Mouse (Mus musculus): ENCODE measurements around the gene Gm17402.

DNA sequence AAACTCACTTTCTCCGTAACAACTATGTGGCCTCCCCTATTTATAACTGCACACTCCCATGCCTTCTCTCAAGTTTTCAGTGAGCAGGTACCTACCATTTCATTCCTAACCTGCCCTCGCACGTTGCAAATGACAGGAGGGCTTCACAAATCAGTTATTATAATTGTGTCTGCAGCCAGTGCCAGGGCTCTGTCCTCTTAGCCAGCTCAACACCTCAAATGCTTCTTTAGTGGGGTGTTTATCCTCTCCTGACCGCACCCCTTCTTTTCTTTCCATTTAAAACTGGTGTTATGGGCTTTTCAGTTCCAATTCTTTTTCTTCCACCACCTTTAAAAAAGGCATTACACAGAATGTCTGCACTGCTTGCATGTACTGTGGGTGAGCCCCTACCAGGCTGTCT lies 2.8 kb downstream of the Gm17402 start:
- TF ChIP-seq CTCF (conservative IDR thresholded peaks at IDR 0.05 in 1 of 2, IDR thresholded peaks at IDR 0.05 in 1 of 2; ENCODE audit: low read depth in 2 of 2, low read length in 2 of 2) (no peak), GABPA (IDR thresholded peaks at IDR 0.05; ENCODE audit: insufficient replicate concordance, low read depth, low read length) (no peak), E2F4 (IDR thresholded peaks at IDR 0.05; ENCODE audit: insufficient replicate concordance, low read depth, low read length) (no peak), EP300 (IDR thresholded peaks at IDR 0.05; ENCODE audit: low read length) (no peak), HCFC1 (IDR thresholded peaks at IDR 0.05; ENCODE audit: low read depth, low read length) (no peak), NELFE (IDR thresholded peaks at IDR 0.05; ENCODE audit: low read depth, low read length) (no peak), ETS1 (conservative IDR thresholded peaks at IDR 0.05; ENCODE audit: low read depth, low read length) (no peak), POLR2A (IDR thresholded peaks at IDR 0.05; ENCODE audit: low read depth, low read length) (no peak), JUND (conservative IDR thresholded peaks at IDR 0.05; ENCODE audit: low read depth, low read length) (no peak), RCOR1 (conservative IDR thresholded peaks at IDR 0.05; ENCODE audit: low read depth, low read length) (no peak), ZMIZ1 (IDR thresholded peaks at IDR 0.05; ENCODE audit: low read depth, low read length) (no peak), MAFK (IDR thresholded peaks at IDR 0.05; ENCODE audit: insufficient replicate concordance, low read length) (no peak)
